Mouse (Mus musculus): ENCODE data around the gene Nfib. TPM values are rescaled to one million over a fixed set of nuclear protein-coding genes. Genes with fewer than 3 reads are reported as not detected.
A peak's percentile ranks its signal among the peaks of the same experiment; 100 is the strongest.

Gene Nfib
- polyA plus RNA-seq, 1 experiment = 48.1 TPM

GRCm38 (mm10) chr4:82463189-82463715 is 242.3 kb downstream of the Nfib start:
- DNase-seq = no peak
- Histone ChIP-seq H3K4me3 (replicated peaks; ENCODE audit: extremely low read depth, low read depth, low read length) (no peak overlapping the region), H3K4me1 (ENCODE audit: control insufficient read depth, insufficient read depth, low read length) (peaks cover 32% of the 10 kb centered on the region)
- WGBS = 59% methylated on average over 7 of the region's 7 CpGs
- no peak for TF ChIP-seq POLR2A (IDR thresholded peaks at IDR 0.05; ENCODE audit: borderline replicate concordance, extremely low read depth, low read depth, low read length)
- no peak for TF ChIP-seq CTCF (IDR thresholded peaks at IDR 0.05; ENCODE audit: insufficient read depth, low read length)

- DNase-seq = no peak
- WGBS = 64% methylated on average over 2 of the region's 2 CpGs
- H3K4me1 ChIP-seq (ENCODE audit: control insufficient read depth, insufficient read depth, low read length) = peaks cover 26% of the 10 kb centered on the region
- no peak for TF ChIP-seq CTCF (IDR thresholded peaks at IDR 0.05; ENCODE audit: insufficient read depth, low read length)
- no peak overlapping the region for H3K4me3 ChIP-seq (replicated peaks; ENCODE audit: extremely low read depth, low read depth, low read length)
Measured at GRCm38 (mm10) chr4:82461676-82462075, 243.9 kb downstream of the Nfib start.

GRCm38 (mm10) chr4:82458895-82459294 is 246.7 kb downstream of the Nfib start:
- Histone ChIP-seq H3K4me1 (ENCODE audit: control insufficient read depth, insufficient read depth, low read length) (peaks cover 10% of the 10 kb centered on the region), H3K4me3 (replicated peaks; ENCODE audit: extremely low read depth, low read depth, low read length) (no peak overlapping the region)
- TF ChIP-seq CTCF (IDR thresholded peaks at IDR 0.05; ENCODE audit: insufficient read depth, low read length) (no peak), POLR2A (IDR thresholded peaks at IDR 0.05; ENCODE audit: borderline replicate concordance, extremely low read depth, low read depth, low read length) (no peak)
- DNase-seq = no peak
- WGBS = 80% methylated on average over 10 of the region's 10 CpGs

- 76% methylated on average over 5 of the region's 5 CpGs for WGBS
- peaks cover 22% of the 10 kb centered on the region for H3K4me1 ChIP-seq (ENCODE audit: control insufficient read depth, insufficient read depth, low read length)
Measured at GRCm38 (mm10) chr4:82456908-82457307, 248.6 kb downstream of the Nfib start.

GRCm38 (mm10) chr4:82456323-82456713 is 249.2 kb downstream of the Nfib start:
- peaks cover 22% of the 10 kb centered on the region for H3K4me1 ChIP-seq (ENCODE audit: control insufficient read depth, insufficient read depth, low read length)
- no peak for DNase-seq
- no peak overlapping the region for H3K4me3 ChIP-seq (replicated peaks; ENCODE audit: extremely low read depth, low read depth, low read length)
- 42% methylated on average over 3 of the region's 3 CpGs for WGBS
- no peak for TF ChIP-seq POLR2A (IDR thresholded peaks at IDR 0.05; ENCODE audit: borderline replicate concordance, extremely low read depth, low read depth, low read length)
- no peak for TF ChIP-seq CTCF (IDR thresholded peaks at IDR 0.05; ENCODE audit: insufficient read depth, low read length)

More at GRCm38 (mm10) chr4:82456908-82457307, 248.6 kb downstream of the Nfib start:
- no peak for DNase-seq
- TF ChIP-seq CTCF (IDR thresholded peaks at IDR 0.05; ENCODE audit: insufficient read depth, low read length) = no peak
- TF ChIP-seq POLR2A (IDR thresholded peaks at IDR 0.05; ENCODE audit: borderline replicate concordance, extremely low read depth, low read depth, low read length) = no peak
- H3K4me3 ChIP-seq (replicated peaks; ENCODE audit: extremely low read depth, low read depth, low read length) = no peak overlapping the region

GRCm38 (mm10) chr4:82455617-82456322 is 249.8 kb downstream of the Nfib start:
- no peak for DNase-seq
- WGBS = 80% methylated on average over 8 of the region's 8 CpGs

GRCm38 (mm10) chr4:82454989-82455388 is 250.6 kb downstream of the Nfib start:
- Histone ChIP-seq H3K4me1 (ENCODE audit: control insufficient read depth, insufficient read depth, low read length) (peaks cover 22% of the 10 kb centered on the region), H3K4me3 (replicated peaks; ENCODE audit: extremely low read depth, low read depth, low read length) (no peak overlapping the region)
- TF ChIP-seq CTCF (IDR thresholded peaks at IDR 0.05; ENCODE audit: insufficient read depth, low read length) = no peak
- no peak for TF ChIP-seq POLR2A (IDR thresholded peaks at IDR 0.05; ENCODE audit: borderline replicate concordance, extremely low read depth, low read depth, low read length)
- 60% methylated on average over 4 of the region's 4 CpGs for WGBS
- DNase-seq = no peak

More at GRCm38 (mm10) chr4:82455617-82456322, 249.8 kb downstream of the Nfib start:
- no peak for TF ChIP-seq POLR2A (IDR thresholded peaks at IDR 0.05; ENCODE audit: borderline replicate concordance, extremely low read depth, low read depth, low read length)
- no peak for TF ChIP-seq CTCF (IDR thresholded peaks at IDR 0.05; ENCODE audit: insufficient read depth, low read length)
- Histone ChIP-seq H3K4me1 (ENCODE audit: control insufficient read depth, insufficient read depth, low read length) (peaks cover 22% of the 10 kb centered on the region), H3K4me3 (replicated peaks; ENCODE audit: extremely low read depth, low read depth, low read length) (no peak overlapping the region)

GRCm38 (mm10) chr4:82453341-82453740 is 252.2 kb downstream of the Nfib start:
- DNase-seq = no peak
- H3K4me3 ChIP-seq (replicated peaks; ENCODE audit: extremely low read depth, low read depth, low read length) = no peak overlapping the region
- no peak for TF ChIP-seq CTCF (IDR thresholded peaks at IDR 0.05; ENCODE audit: insufficient read depth, low read length)
- no peak for TF ChIP-seq POLR2A (IDR thresholded peaks at IDR 0.05; ENCODE audit: borderline replicate concordance, extremely low read depth, low read depth, low read length)
- peaks cover 17% of the 10 kb centered on the region for H3K4me1 ChIP-seq (ENCODE audit: control insufficient read depth, insufficient read depth, low read length)

- H3K4me1 ChIP-seq (ENCODE audit: control insufficient read depth, insufficient read depth, low read length) = peaks cover 19% of the 10 kb centered on the region
- no peak for TF ChIP-seq CTCF (IDR thresholded peaks at IDR 0.05; ENCODE audit: insufficient read depth, low read length)
- no peak for TF ChIP-seq POLR2A (IDR thresholded peaks at IDR 0.05; ENCODE audit: borderline replicate concordance, extremely low read depth, low read depth, low read length)
- no peak overlapping the region for H3K4me3 ChIP-seq (replicated peaks; ENCODE audit: extremely low read depth, low read depth, low read length)
- 56% methylated on average over 4 of the region's 4 CpGs for WGBS
- DNase-seq = no peak
Measured at GRCm38 (mm10) chr4:82452905-82453304, 252.6 kb downstream of the Nfib start.

- TF ChIP-seq POLR2A (IDR thresholded peaks at IDR 0.05; ENCODE audit: borderline replicate concordance, extremely low read depth, low read depth, low read length) (no peak), CTCF (IDR thresholded peaks at IDR 0.05; ENCODE audit: insufficient read depth, low read length) (no peak)
- WGBS = 17% methylated on average over 8 of the region's 8 CpGs
- H3K4me3 ChIP-seq (replicated peaks; ENCODE audit: extremely low read depth, low read depth, low read length) = peak overlapping the region; percentile 20
- peak; percentile 82 for DNase-seq
- peaks cover 24% of the 10 kb centered on the region for H3K4me1 ChIP-seq (ENCODE audit: control insufficient read depth, insufficient read depth, low read length)
Measured at GRCm38 (mm10) chr4:82447061-82447671, 258.4 kb downstream of the Nfib start.

Data from lung, adult 2 months (tissue).